Mouse (Mus musculus): ENCODE results near the gene Bicdl2. TPM values are rescaled to one million over a fixed set of nuclear protein-coding genes. Genes with fewer than 3 reads are reported as not detected.

Gene Bicdl2
- total RNA-seq, 2 experiments from 2014 or later = not detected

DNA sequence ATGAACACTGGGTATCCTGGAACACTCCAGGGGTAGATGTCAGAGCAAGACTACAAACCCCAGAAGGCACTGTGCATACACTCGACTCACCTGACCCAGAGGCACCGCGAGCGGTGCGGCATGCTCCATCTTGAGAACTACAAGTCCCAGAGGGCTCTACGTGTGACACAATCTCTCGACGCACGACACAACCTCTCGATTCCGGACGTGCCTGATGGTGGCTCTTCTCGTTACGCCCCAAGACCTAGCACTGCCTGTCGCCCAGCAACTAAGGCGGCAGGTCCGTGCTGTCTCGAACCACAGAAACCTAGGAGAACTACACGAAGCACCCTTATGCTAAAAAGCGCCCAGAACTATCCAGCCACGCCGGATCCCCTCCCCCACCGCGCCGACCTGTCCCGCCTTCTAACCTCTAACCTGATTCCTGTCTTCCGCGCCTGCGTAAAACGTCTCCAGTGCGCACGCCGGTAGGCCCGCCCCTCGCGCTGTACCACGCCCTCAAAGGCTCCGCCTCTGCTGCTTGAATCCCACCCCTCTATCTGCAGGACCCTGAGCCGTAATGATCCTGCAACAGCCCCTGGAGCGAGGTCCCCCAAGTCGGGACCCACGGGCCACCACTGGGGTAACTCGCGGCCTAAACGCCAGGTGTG lies 13.2 kb downstream of the Bicdl2 start, which contains the start of the genes Hcfc1r1 and Thoc6:
TSS of gene Hcfc1r1 (plus strand) at position 173 of the 650 bp plus-strand sequence.
TSS of gene Thoc6 (minus strand) at position 459 of the 650 bp plus-strand sequence.
- DNase-seq (ENCODE audit: low spot score in 2 of 2) = peak; percentile 91 to 92

DNA sequence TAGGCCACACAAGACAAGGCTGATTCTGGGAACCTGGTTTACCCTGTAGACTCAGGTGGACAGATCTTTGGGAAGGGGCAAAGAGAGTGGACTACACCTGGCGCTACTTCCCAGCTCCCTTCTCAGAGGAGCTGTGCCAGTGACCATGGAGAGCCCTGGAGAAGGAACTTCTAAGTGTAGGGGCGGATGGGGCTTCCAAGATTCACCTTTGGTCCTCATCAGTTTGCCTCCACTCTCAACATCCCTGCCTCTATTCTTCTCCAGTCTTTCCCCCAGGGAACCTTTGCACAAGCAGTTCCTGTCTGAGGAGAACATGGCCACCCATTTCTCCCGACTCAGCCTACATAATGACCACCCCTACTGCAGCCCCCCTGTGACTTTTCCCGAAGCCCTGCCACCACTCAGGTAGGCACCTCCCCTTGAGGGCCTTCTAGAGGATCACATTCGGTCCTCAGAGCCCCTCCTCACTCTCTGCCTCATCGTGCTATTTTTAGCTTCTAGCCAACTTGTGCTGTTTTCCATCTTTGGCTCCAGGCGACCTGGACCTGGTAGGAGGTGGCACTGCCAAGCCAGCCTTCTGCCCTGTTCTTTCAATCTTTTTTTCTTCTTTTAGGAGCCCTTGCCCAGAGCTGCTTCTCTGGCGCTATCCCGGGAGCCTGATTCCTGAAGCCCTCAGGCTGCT lies 14.1 kb downstream of the Bicdl2 start:
- DNase-seq (ENCODE audit: low spot score in 2 of 2) = peak in 1 of 2 experiments; percentile 41

DNA sequence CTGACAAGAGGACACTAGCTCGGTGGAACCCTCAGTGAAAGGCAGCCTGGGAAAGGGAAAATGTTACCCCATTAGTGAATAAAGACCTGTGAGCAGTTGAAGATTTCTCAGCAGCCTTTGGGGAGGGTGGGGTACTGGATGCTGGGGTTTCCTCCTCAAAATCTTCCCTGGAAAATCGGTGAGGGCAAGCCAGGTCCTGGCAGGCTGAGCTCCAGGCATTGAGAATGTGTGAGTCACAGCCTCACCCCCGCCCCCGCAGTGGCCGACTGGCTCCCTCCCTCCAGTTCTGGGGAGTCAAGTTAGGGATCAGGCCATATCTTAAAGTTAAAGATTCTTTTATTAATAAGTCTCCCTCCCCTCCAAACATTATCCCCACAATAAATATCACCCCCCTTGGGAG lies 14.8 kb downstream of the Bicdl2 start:
- peak; percentile 66 to 75 for DNase-seq (ENCODE audit: low spot score in 2 of 2)

DNA sequence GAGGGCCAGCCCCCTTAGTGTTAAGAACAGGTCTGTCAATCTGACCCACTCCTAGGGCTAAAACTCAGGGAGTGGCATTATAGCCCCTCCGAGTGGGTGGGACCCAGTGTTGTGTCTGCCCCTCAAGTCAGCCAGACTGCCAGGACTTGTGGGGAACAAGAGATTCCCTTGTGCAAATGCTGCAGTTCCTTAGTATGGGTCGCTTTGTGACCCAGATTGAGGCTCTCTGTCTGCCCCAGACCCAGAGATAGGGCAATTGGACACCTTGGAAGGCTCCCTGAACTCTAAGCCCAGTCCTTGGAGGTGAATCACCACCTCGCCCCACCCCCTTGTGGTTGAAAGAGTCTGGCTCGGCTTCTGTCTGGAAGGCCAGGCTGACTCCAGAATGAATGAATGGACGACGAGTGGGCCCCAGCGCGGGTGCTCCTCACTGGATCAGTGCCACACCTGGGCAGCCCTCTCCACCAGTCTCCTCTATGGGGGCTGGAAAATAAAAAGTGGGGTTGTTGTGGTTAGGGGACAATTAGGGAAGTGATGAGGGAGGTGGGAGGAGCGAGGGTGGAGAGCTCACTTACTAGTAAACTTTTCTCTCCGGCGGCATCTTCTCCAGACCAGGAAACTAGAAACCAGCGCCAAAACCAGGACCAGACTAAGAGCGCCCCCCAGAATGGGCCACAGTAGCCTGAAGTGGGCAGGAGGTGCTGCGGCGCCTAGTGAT lies 15.4 kb downstream of the Bicdl2 start:
- DNase-seq (ENCODE audit: low spot score in 2 of 2) = peak; percentile 69 to 79

DNA sequence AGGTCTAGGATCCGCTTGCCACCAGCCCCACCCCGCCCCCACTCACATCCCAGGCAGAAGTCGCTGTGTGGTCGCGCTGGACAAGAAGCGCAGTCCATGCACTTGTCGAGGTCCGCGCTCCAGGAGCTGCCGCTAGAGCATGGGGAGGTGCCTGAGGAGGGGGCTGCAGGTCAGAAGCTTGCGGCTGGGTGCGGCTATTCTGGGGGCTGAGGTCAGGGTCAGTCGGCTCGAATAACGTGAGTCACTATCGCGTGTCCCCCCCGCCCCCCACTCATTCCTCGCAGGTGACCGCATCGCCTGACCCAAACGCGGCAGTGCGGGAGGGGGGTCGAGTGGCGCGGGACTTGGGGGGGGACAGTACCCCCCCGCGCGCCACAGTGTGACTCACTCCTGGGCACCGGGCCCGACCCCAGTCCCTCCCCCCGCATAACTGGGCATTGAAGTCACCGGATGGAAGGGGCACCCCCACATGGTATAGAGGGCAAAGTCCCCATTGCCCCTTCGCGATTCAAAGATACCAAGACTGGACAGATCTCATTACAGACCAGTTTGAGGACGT lies 16.2 kb downstream of the Bicdl2 start:
- peak; percentile 83 to 85 for DNase-seq (ENCODE audit: low spot score in 2 of 2)

DNA sequence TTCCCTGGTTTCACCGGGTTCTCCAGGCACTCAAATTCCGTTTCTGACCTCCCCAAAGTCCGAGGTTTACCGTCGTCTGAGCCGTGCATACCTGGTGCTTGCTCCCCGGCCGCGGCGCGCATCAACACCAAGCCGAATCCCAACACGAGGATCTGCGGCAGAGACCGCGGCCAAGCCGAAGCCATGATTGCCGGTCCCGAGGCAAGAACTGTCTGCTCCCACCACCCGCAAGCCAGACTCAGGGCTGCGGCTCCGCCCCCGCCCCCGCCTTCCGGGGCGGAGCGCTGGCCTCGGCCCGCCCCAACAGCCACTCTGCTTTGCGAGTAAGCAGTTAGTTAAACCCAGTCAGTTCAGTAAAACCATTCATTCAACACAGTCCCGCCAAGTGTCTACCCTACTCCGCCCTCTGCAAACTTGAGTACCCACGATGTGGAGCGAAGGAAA lies 17.0 kb downstream of the Bicdl2 start, which contains the start of gene Tnfrsf12a:
TSS of gene Tnfrsf12a (minus strand) at position 233 of the 444 bp plus-strand sequence.
- peak; percentile 86 to 88 for DNase-seq (ENCODE audit: low spot score in 2 of 2)

DNA sequence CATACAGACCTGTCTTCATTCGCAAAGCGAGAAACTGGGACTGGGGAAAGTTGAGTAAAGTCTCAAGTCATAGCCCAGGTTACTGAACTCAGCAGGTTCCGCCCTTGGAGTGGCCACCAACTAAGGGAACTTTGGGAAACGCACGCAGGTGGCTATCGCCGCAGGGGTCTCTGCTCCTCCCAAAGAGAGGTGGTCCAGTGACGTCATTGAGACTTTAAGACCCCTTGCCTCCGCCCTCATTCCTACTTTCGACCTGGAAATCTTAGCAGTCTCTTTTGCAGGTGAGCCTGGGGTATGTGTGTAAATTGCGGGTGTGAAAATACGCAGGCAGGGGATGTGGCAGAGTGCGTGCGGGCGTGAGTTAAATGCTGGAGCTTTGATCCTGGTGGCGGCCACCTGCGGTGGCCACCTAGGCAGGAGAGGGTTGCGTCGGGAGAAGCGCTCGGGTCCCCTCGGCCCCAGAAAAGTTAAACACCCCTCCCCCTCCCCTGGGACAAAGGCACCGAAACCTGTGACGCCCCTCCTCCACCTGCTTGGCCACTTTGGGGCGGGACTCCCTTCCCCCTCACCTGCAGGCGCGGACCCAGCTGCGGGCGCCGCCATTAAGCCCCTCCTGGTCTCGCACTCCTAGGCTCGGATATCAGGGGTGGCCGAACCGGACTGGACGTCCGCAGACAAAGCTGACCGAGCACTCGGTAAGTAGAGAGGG lies 19.0 kb downstream of the Bicdl2 start, which contains the start of gene Cldn6:
TSS of gene Cldn6 (plus strand) at position 123 of the 709 bp plus-strand sequence.
- no peak for DNase-seq (ENCODE audit: low spot score in 2 of 2)

DNA sequence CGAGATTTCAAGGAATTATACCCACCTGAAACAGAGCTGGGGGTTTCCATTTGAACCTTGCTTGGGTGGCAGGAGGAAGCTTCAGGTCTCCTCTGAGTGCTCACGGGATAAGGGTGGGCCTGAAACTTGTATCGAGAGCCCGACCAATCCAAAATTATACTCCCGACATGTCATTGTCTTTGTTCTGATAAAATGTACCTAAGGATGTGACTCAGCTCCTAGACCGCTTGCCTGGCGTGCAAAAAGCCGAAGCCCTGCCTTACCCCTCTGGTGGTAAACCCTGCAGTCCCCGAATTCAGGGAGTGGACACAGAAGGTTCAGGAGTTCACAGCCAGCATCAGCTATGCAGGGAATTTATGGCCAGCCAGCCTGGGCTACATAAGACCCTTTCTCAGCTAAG lies 20.0 kb downstream of the Bicdl2 start:
- DNase-seq (ENCODE audit: low spot score in 2 of 2) = no peak

DNA sequence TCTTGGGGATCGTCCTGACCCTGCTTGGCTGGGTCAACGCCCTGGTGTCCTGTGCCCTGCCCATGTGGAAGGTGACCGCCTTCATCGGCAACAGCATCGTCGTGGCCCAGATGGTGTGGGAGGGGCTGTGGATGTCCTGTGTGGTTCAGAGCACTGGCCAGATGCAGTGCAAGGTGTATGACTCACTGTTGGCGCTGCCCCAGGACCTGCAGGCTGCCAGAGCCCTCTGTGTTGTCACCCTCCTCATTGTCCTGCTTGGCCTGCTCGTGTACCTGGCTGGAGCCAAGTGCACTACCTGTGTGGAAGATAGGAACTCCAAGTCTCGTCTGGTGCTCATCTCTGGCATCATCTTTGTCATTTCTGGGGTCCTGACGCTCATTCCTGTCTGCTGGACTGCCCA lies 20.8 kb downstream of the Bicdl2 start:
- peak in 1 of 2 experiments; percentile 33 for DNase-seq (ENCODE audit: low spot score in 2 of 2)

DNA sequence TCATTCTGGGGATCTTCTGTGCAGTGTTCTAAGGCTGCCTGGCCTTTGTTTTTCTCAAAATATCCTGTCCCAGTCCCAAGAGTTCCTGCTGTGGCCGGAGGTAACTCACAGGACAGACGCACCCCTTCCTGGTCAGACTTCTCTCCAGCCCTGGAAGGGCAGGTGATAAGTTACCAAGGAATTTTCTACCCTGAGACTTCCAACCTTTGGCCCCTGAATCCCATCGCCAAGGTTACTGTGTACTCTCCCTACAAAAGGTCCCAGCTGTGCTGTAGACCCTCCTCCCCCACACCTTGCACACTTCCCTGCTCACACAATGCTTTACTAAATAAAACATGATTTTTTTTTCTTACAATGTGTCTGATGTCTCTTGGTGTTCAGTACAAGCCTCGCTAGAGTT lies 21.8 kb downstream of the Bicdl2 start:
- no peak for DNase-seq (ENCODE audit: low spot score in 2 of 2)

DNA sequence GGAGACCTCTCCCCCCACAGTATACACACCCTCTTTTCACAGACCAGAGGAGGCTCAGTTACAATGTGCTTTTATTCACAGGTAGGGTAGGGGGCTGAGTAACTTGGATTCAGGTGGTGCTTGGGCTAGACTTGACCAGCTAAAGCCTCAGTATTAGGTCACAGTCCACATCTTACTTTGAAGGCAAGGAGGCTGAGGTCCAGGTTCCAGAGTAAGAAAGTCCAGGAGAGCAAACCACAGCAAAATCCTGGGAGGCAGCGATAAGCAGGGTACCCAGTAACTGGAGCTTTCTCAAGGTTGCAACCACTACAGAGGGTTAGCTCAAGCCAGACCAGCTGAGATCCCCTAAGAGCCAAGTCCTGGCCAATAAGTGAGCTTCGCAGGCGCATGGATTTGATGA lies 22.2 kb downstream of the Bicdl2 start:
- DNase-seq (ENCODE audit: low spot score in 2 of 2) = no peak

DNA sequence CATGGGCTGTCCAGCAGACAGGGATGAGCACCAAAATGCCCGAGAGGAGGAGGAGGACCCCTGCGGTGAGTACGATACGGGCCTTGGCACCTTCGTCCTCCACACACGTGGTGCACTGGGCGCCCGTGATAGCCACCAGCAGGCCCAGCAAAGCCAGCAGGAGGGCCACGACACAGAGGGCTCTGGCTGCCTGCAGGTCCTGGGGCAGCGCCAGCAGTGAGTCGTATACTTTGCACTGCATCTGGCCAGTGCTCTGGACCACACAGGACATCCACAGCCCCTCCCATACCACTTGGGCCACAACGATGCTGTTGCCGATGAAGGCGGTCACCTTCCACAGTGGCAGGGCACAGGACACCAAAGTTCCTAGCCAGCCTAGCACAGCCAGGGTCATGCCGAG lies 22.9 kb downstream of the Bicdl2 start:
- DNase-seq (ENCODE audit: low spot score in 2 of 2) = no peak

DNA sequence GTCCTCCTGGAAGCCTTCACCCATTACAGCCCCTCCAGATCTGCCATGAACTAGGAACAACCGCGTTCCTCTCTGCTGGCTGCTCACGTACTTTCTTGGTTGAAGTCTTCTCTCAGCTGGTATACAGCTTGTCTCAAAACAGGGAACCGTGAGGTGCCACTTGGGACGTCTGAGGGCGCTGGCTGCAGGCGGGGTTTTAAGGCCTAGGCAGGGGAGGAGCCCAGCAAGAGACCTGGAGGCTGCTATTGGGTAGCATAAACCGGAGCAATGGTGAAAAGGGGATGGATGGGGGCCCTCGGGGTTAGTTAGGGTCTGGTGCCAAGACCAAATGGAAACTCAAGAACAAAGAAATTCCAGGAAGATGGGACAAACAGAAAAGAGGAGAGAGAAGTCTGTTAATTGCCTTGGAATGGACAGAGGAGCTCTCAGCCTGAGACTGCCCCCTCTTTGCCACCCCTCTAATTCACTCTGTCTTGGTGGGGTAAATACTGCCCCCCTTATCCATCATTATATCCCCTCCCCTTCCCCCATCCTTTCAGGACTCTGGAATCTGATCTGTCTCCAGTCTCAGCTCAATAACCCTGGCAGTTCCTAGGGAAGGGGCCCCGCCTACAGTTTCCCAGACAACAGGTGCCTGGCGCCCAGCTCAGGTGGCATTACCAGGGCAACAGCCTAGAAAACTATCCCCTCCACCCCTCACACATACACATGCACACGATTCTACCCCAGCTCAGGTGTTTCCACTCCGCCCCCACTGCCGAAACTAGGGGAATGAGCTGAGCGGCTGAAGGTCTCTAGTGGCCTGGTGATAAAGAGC lies 23.8 kb downstream of the Bicdl2 start, which contains the start of gene Cldn9:
TSS of gene Cldn9 (minus strand) at position 171 of the 817 bp plus-strand sequence.
- DNase-seq (ENCODE audit: low spot score in 2 of 2) = no peak

DNA sequence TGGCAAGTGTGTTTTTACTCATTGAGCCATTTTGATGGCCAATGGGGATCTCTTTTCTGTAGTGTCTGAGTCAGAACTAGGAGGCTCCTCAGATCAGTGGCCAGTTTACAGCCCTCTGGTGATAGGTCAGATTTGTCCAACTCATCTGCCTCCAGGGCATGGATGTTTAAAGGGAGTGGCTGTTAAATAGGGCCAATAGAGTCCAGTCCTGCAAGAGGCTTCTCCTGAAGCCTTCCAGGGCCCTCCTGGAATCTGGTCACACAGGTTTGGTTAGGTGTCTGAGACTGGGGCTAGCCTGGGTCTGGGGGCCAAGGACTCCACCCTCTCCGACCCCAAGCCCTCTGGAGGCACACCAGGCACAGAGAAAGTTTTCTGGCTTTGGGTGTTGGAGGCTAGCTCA lies 34.2 kb downstream of the Bicdl2 start:
- DNase-seq (ENCODE audit: low spot score in 2 of 2) = no peak

DNA sequence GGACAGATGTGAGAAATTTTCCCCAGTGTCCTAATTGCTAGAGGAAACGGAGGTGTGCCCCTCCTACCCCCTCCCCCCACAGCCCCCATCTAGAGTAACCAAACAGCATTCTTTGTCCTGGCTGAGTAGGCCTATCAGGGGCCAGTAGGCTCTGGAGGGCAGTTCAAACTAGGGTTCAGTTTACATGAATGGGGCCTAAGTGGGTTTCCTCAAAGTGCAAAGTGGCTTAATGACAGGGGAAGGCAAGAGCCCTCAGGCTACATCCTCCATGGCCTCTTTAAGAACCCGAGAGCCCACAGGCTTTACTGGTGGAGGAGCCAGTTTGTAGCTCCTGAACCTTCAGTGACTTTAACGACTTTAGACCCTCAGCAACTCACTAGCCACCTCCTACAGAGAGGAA lies 35.5 kb downstream of the Bicdl2 start:
- DNase-seq (ENCODE audit: low spot score in 2 of 2) = no peak

DNA sequence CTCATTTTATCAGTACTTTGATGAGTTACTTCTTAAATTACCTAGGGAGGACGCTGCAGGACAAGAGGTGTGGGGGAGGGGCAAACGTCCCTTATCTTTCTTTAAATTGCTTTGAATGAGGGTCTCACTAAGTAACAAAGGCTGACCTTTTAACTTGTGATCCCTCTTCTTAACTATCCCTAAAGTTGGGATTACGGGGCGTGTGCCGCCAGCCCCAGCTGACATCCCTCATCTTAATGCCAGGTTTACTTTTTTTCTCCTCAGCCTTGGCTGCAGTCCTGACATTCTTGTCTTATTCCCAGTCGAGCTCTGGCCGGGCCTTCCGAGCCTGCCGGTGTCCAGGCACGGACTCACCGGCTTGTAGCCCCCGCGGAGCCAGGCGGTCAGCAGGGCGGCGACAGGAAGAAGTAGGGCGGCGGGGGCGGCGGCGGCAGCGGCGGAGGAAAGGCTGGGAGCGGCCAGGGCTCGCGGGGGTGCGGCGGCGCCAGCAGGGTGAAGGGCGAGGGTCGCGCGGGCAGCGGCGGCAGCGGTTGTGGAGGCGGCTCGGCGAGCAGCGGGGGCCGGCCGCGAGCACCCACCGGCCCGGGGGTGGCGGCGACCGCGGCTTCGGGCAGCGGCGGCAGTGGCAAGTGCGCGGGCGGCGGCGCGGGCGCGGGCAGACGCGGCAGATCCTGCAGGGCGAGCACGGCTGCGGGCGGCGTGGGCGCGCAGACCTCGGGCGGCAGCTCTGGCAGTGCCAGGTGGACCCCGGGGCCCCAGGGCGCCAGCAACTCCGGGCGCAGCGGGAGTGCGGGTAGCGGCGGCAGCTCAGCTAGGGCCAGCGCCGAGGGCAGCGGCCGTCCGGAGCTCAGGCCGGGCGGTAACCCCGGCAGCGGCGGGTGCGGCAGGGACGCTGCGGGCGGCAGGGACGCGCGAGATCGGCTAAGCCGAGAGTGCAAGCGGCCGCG lies 39.1 kb downstream of the Bicdl2 start:
- peak; percentile 45 to 62 for DNase-seq (ENCODE audit: low spot score in 2 of 2)

DNA sequence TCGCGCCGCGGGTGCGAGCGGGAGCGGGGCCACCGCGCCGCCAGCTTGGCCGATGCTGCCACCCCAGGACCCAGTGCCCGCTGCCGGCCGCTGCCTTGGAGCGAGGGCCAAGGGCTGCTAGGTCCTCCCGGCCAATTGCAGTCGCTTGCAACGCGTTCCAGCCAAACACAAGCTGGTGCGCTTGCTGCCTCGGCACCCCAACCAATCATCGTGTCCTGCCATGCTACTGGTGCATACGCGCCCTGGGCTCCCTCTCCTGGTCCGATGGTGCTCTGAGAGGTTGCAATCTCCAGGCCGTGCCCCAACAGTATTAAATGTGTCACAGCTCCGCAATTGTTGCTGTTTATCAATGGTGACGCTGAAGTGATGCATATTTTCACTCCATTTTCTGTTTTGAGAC lies 39.8 kb downstream of the Bicdl2 start:
- peak; percentile 83 for DNase-seq (ENCODE audit: low spot score in 2 of 2)

DNA sequence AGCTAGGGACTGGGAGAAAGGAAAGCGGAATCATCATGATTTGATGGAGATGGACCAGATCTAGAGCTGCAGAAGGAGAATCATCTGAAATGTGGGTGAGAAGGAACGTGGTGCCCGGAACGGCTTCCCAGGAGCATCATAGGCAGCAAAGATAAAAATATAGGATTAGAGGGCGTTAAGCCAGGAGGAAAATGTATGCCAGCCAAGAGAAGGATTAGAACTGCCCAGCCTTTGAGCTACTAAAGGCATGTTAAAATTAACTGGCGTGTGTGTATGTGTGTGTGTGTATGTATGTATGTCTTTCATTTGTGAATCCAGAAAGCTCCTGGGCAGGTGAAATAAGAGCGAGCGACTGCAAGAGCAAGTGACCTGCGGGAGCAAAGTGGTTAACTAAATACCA lies 43.0 kb downstream of the Bicdl2 start:
- no peak for DNase-seq (ENCODE audit: low spot score in 2 of 2)

DNA sequence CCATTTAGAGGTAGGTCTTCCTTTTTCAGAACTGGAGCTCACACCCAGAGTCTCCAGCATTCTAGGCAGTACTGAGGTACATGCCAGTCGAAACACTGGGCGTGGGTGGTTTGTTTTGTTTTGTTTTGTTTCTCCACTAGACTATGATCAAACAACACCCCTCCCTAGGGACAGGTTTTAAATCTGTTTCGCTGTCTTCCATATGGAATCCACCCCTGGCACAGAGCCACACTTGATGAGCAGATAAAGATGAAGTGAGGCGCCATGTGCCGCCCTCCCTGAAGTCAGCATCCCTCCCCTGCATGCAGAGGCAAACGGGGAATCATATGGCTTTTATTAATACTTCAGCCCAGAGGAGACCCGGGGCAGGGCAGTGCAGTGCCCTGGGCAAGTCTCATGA lies 44.4 kb downstream of the Bicdl2 start:
- DNase-seq (ENCODE audit: low spot score in 2 of 2) = no peak

All from adrenal gland, adult 18-20 months (tissue).